Mouse (Mus musculus) G1E (cell line): ENCODE data around the gene Sec14l5. TPM values are rescaled to one million over a fixed set of nuclear protein-coding genes. Genes with fewer than 3 reads are reported as not detected.

Experiments used
- ATAC-seq: 2 replicates; pipeline ENCODE4 v1.8.0; 2016; ENCODE audit warnings: mild to moderate bottlenecking; ENCODE audit not compliant: insufficient number of reproducible peaks, poor library complexity, low FRiP score, severe bottlenecking; ENCODE audit errors: extremely low read depth
- DNase-seq: peaks from one replicate; pipeline ENCODE4 v3.0.0; 2012; ENCODE audit warnings: low spot score
- H3K27me3 ChIP-seq: 2 replicates; pipeline ENCODE4 v1.6.1; 2012; ENCODE audit warnings: mild to moderate bottlenecking, low read length, inconsistent platforms; ENCODE audit not compliant: insufficient read depth
- H3K36me3 ChIP-seq: replicated peaks from 2 replicates; pipeline ENCODE3; 2012; ENCODE audit warnings: mild to moderate bottlenecking, inconsistent platforms
- H3K4me1 ChIP-seq: 2 replicates; pipeline ENCODE4 v1.6.1; 2012; ENCODE audit warnings: low read depth, low read length, inconsistent platforms, mixed read lengths; ENCODE audit not compliant: insufficient read depth
- H3K4me3 ChIP-seq: 2 replicates; pipeline ENCODE4 v1.5.1; 2012; ENCODE audit warnings: low read depth, mild to moderate bottlenecking, inconsistent platforms, low read length, moderate library complexity, mixed read lengths
- H3K9me3 ChIP-seq: replicated peaks from 2 replicates; pipeline ENCODE4 v1.6.1; 2012; ENCODE audit warnings: inconsistent platforms
- CTCF ChIP-seq: IDR thresholded peaks from 2 replicates; pipeline ENCODE4 v1.5.1; 2012; ENCODE audit warnings: low read depth, low read length, inconsistent platforms, mixed read lengths
- GATA1 ChIP-seq: IDR thresholded peaks from 2 replicates; pipeline ENCODE4 v1.6.1; 2012; ENCODE audit warnings: borderline replicate concordance, low read length, inconsistent platforms, mixed read lengths
- GATA2 ChIP-seq: IDR thresholded peaks from 2 replicates; pipeline ENCODE4 v1.6.1; 2012; ENCODE audit warnings: low read depth, low read length, inconsistent platforms, borderline replicate concordance
- POLR2AphosphoS5 ChIP-seq: IDR thresholded peaks from 2 replicates; pipeline ENCODE4 v1.6.1; 2012; ENCODE audit warnings: low read depth, low read length, inconsistent platforms; ENCODE audit not compliant: insufficient replicate concordance
- TAL1 ChIP-seq: conservative IDR thresholded peaks from 2 replicates; pipeline ENCODE4 v1.6.1; 2012; ENCODE audit warnings: low read depth, low read length, inconsistent platforms, mixed read lengths
- polyA plus RNA-seq: library from polyadenylated mRNA; stranded (reverse); fragments of >175 nt; gene quantifications from 2 replicates; pipeline ENCODE4 v1.2.3, GENCODE M21; 2012
- total RNA-seq, 2 experiments: library from RNA; stranded (forward) in 1 of 2; stranded (reverse) in 1 of 2; fragments of 200-1000 nt in 1 of 2; fragments of >200 nt in 1 of 2; fragmentation: Nextera tagmentation in 1 of 2; gene quantifications; 2 replicates each; pipeline ENCODE4 v1.2.3; 2014 to 2017

The Sec14l5 gene
- total and polyA plus RNA-seq, 3 experiments = 0.11 TPM; not detected in 2

- Histone ChIP-seq H3K9me3 (no peaks in the 10 kb centered on the region), H3K4me1 (no peaks in the 10 kb centered on the region; the same call in 1 of the 2 replicates), H3K36me3 (no peaks in the 10 kb centered on the region), H3K4me3 (no peak overlapping the region), H3K27me3 (peaks cover 14% of the 10 kb centered on the region)
- DNase-seq = no peak
- TF ChIP-seq TAL1 (no peak), GATA2 (no peak), POLR2AphosphoS5 (no peak), GATA1 (no peak), CTCF (no peak)
- ATAC-seq = no peak
Measured at GRCm38 (mm10) chr16:5119385-5119784, 27.5 kb upstream of the Sec14l5 start.

- ATAC-seq (no peak), DNase-seq (no peak)
- Histone ChIP-seq H3K27me3 (peaks cover 14% of the 10 kb centered on the region), H3K36me3 (no peaks in the 10 kb centered on the region), H3K9me3 (no peaks in the 10 kb centered on the region), H3K4me1 (no peaks in the 10 kb centered on the region; the same call in 1 of the 2 replicates), H3K4me3 (no peak overlapping the region)
- TF ChIP-seq TAL1 (no peak), GATA1 (no peak), POLR2AphosphoS5 (no peak), CTCF (no peak), GATA2 (no peak)
Measured at GRCm38 (mm10) chr16:5119845-5120244, 27.1 kb upstream of the Sec14l5 start.

GRCm38 (mm10) chr16:5123476-5123875, 23.4 kb upstream of the Sec14l5 start:
- Histone ChIP-seq H3K9me3 (no peaks in the 10 kb centered on the region), H3K4me1 (no peaks in the 10 kb centered on the region; the same call in 1 of the 2 replicates), H3K27me3 (peaks cover 22% of the 10 kb centered on the region), H3K4me3 (no peak overlapping the region), H3K36me3 (no peaks in the 10 kb centered on the region)
- DNase-seq (no peak), ATAC-seq (no peak)
- TF ChIP-seq GATA1 (no peak), CTCF (no peak), POLR2AphosphoS5 (no peak), TAL1 (no peak), GATA2 (no peak)

DNA sequence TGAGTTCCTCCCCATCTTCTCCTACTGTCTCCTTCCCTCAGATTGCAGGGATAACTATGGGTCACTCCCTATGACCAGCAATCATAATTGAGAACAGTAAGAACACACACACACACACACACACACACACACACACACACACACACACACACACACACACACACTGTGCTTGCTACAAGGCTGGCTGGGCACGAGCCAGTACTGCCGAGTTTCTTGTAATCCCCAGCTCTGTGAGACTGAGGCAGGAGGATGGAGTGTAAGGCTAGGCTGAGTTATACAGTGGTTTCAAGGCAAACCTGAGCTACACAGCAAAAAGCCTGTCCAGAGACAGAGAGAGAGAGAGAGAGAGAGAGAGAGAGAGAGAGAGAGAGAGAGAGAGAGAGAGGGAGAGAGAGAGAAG, 16.7 kb upstream of the Sec14l5 start:
- Histone ChIP-seq H3K27me3 (peaks cover 27% of the 10 kb centered on the region; the same call in 1 of the 2 replicates), H3K4me3 (no peak overlapping the region), H3K4me1 (no peaks in the 10 kb centered on the region), H3K9me3 (no peaks in the 10 kb centered on the region), H3K36me3 (no peaks in the 10 kb centered on the region)
- ATAC-seq (no peak), DNase-seq (no peak)
- TF ChIP-seq GATA2 (no peak), POLR2AphosphoS5 (no peak), CTCF (no peak), TAL1 (no peak), GATA1 (no peak)

DNA sequence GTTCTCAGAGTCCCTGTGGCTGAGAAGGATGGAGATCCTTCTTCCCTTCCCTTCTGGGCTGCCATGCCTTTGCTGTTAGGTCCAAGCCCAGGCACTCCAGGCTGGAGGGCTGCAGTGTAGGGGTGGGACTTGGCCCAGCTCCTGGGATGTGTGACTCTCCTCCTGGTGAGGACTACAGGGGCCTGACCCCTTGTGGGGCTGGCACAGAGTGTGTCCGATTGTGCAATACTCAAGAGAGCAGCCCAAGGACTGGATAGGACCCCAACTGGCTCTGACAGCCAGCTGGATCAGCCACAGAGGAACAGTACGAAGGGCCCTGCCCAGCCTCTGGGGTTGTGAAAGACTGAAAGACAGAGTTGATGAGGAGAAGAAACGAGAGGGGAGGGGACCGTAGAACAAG, 16.1 kb upstream of the Sec14l5 start:
- DNase-seq (no peak), ATAC-seq (no peak)
- H3K27me3 ChIP-seq = peaks cover 27% of the 10 kb centered on the region; the same call in 1 of the 2 replicates
- TF ChIP-seq TAL1 (no peak), GATA1 (no peak), GATA2 (no peak), CTCF (no peak)
- no peak overlapping the region for H3K4me3 ChIP-seq
- no peaks in the 10 kb centered on the region for H3K9me3 ChIP-seq
- H3K4me1 ChIP-seq = no peaks in the 10 kb centered on the region
- no peaks in the 10 kb centered on the region for H3K36me3 ChIP-seq

GRCm38 (mm10) chr16:5131251-5131922, 15.5 kb upstream of the Sec14l5 start:
- Histone ChIP-seq H3K27me3 (peaks cover 28% of the 10 kb centered on the region; the same call in 1 of the 2 replicates), H3K4me3 (no peak overlapping the region), H3K4me1 (no peaks in the 10 kb centered on the region), H3K36me3 (no peaks in the 10 kb centered on the region), H3K9me3 (no peaks in the 10 kb centered on the region)
- TF ChIP-seq GATA1 (no peak), GATA2 (no peak), CTCF (no peak), TAL1 (no peak), POLR2AphosphoS5 (no peak)
- DNase-seq (no peak), ATAC-seq (no peak)
